Mouse (Mus musculus) kidney, embryonic 14.5 days (tissue): ENCODE measurements around the gene Miga1. TPM values are rescaled to one million over a fixed set of nuclear protein-coding genes. Genes with fewer than 3 reads are reported as not detected.
A peak's percentile ranks its signal among the peaks of the same experiment; 100 is the strongest.

Experiments used
- ATAC-seq: fragments of 200-750 bp; cut with Nextera tagmentation; 2 replicates; pipeline ENCODE4 v1.8.0; 2017; ENCODE audit warnings: moderate number of reproducible peaks, mild to moderate bottlenecking, moderate TSS enrichment, moderate library complexity; ENCODE audit not compliant: low FRiP score, low TSS enrichment
- H3K27ac ChIP-seq: fragments of 300-500 bp; sonication (generic); 2 replicates; pipeline ENCODE4 v1.5.1; 2014; ENCODE audit warnings: low read depth, mild to moderate bottlenecking, low read length, moderate library complexity, mixed read lengths
- H3K27me3 ChIP-seq: fragments of 300-500 bp; sonication (generic); 2 replicates; pipeline ENCODE4 v1.6.1; 2014; ENCODE audit warnings: mild to moderate bottlenecking, low read length; ENCODE audit not compliant: control insufficient read depth, insufficient read depth
- H3K36me3 ChIP-seq: fragments of 300-500 bp; sonication (generic); 2 replicates; pipeline ENCODE4 v1.6.1; 2014; ENCODE audit warnings: low read length, mixed read lengths; ENCODE audit not compliant: control insufficient read depth, insufficient read depth
- H3K4me1 ChIP-seq: fragments of 300-500 bp; sonication (generic); 2 replicates; pipeline ENCODE4 v1.6.1; 2014; ENCODE audit warnings: low read length, mixed read lengths; ENCODE audit not compliant: control insufficient read depth, insufficient read depth
- H3K4me2 ChIP-seq: fragments of 300-500 bp; sonication (generic); replicated peaks from 2 replicates; pipeline ENCODE4 v1.6.1; 2014; ENCODE audit warnings: low read depth, mild to moderate bottlenecking, low read length
- H3K4me3 ChIP-seq: fragments of 300-500 bp; sonication (generic); 2 replicates; pipeline ENCODE4 v1.5.1; 2014; ENCODE audit warnings: mild to moderate bottlenecking, low read length
- H3K9ac ChIP-seq: fragments of 300-500 bp; sonication (generic); 2 replicates; pipeline ENCODE4 v1.6.1; 2014; ENCODE audit warnings: low read depth, mild to moderate bottlenecking, low read length, moderate library complexity
- H3K9me3 ChIP-seq: fragments of 300-500 bp; sonication (generic); 2 replicates; pipeline ENCODE4 v1.6.1; 2016; ENCODE audit warnings: low read length; ENCODE audit not compliant: control insufficient read depth
- WGBS: fragments of 180-500 bp; shearing (Covaris S2); extraction: QIAGEN DNeasy Blood & Tissue Kit; methylation state at CpG from one replicate; pipeline ENCODE4 v1.1.7; 2014; 5-methylcytosine and 5-hydroxymethylcytosine counted together
- polyA plus RNA-seq: library from polyadenylated mRNA; unstranded; fragments of >200 nt; fragmentation: Nextera tagmentation; extraction: Ambion mirVana; gene quantifications from 2 replicates; pipeline ENCODE4 v1.2.1, GENCODE M21; 2014

Miga1 gene
- polyA plus RNA-seq, 1 experiment from 2014 or later, result 23.7 TPM

DNA sequence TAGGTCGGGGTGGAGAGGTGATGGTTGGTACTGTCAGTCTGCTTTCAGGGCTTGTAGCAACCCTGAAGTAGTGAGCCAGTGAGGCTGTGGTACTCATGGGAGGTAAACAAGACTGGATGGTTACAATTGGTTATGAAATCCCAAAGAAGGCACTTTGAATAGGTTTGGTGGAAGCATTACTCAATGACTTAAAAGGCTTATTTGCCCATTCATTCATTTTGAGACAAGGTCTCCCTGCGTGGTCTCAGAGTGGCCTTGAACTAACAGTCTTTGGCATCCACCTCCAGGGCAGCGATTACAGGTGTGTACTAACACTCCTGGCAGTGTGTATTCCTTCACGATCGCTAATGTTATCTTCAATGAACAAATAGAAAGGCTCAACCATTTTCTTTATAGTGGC lies 10.8 kb upstream of the Miga1 start:
- Histone ChIP-seq H3K27ac (no peak overlapping the region), H3K4me2 (no peak overlapping the region), H3K4me1 (peaks cover 14% of the 10 kb centered on the region), H3K9me3 (no peaks in the 10 kb centered on the region), H3K36me3 (no peaks in the 10 kb centered on the region), H3K9ac (no peak overlapping the region), H3K27me3 (no peaks in the 10 kb centered on the region), H3K4me3 (no peak overlapping the region)
- 80% methylated on average over 5 of the region's 5 CpGs for WGBS
- no peak for ATAC-seq

DNA sequence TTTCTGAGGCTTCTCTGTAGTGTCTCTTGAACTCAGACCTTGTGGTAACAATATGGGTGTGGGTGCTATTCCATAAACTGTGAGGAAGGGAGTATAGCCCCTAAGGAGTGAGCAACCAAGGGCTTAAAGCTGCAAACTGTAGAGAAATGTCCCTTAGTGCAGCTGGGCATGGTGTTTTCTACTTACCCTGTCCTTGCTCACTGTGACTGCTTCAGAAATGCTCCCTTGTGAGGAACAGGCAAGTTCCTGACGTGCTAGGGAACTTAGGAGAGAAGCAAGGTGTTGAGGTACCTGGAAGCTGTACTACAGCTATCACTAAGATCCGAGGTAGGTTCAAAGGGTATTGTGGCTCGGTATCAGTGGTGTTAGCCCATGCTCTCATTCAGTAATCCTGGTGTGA lies 10.2 kb upstream of the Miga1 start:
- Histone ChIP-seq H3K4me1 (peaks cover 14% of the 10 kb centered on the region), H3K4me3 (no peak overlapping the region), H3K36me3 (no peaks in the 10 kb centered on the region), H3K27ac (no peak overlapping the region), H3K9me3 (no peaks in the 10 kb centered on the region), H3K27me3 (no peaks in the 10 kb centered on the region), H3K4me2 (no peak overlapping the region), H3K9ac (no peak overlapping the region)
- 75% methylated on average over 3 of the region's 3 CpGs for WGBS
- no peak for ATAC-seq

DNA sequence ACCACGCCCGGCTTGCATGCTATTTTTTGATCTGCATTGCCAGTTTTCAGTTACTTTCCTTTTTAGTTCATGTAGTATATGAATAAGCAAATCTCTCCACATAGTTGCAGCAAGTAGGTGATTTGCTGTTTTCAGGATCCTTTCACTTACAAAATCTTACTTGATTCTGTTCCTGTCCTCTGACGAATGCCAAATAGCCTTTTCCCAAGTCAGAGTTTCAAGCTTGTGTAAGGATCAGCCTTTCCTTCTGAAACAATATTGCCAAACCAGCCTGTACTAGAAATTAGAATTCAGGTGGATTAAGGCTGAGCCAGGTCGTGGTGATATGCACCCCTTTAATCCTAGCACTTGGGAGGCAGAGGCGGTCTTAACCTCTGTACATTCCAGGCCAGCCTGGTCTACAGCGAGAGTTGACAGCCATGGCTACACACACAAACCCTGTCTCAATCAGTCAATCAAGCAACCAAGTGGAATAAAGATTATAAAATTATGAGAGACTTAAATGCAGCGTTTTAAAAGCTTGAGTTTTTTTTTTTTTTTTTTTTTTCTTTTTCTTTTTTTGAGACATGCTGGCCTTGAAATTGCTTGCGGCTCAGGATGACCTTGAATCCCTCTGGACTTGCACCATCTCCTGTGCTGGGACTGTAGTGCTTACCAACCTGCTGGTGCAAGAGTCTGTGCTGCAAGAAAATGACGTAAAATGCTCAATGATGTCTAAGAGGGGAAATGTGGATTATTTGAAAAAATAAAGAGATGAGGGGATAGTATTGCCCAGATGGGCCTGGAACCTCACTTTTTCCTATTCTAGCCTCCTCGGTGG lies 8.0 kb upstream of the Miga1 start:
- Histone ChIP-seq H3K4me3 (no peak overlapping the region), H3K4me2 (no peak overlapping the region), H3K27me3 (no peaks in the 10 kb centered on the region), H3K9ac (no peak overlapping the region), H3K4me1 (peaks cover 14% of the 10 kb centered on the region), H3K36me3 (no peaks in the 10 kb centered on the region), H3K27ac (no peak overlapping the region), H3K9me3 (no peaks in the 10 kb centered on the region)
- 88% methylated on average over 10 of the region's 10 CpGs for WGBS
- no peak for ATAC-seq

DNA sequence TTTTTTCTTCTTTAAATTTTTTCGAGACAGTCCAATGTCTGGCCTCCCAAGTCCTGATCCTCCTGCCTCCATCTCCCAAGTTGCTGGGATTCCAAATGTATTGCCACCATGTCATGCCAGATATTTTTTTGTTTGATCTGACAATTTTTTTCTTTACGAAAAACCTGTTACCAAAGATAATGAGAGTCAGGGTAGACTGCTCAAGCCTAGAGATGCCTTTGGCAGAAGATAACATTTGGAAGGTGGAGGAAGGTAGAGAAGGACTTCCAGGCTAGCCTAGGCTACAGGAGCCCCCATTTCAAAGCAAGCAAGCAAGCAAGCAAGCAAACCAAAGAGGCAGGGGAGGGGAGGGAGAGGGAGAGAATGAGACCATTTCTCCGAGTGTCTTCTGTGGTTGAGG lies 7.0 kb upstream of the Miga1 start:
- Histone ChIP-seq H3K4me1 (peaks cover 14% of the 10 kb centered on the region), H3K4me2 (peak overlapping the region; percentile 55), H3K4me3 (peak overlapping the region; percentile 70), H3K9me3 (no peaks in the 10 kb centered on the region), H3K9ac (peak overlapping the region; percentile 82), H3K27ac (no peak overlapping the region), H3K27me3 (no peaks in the 10 kb centered on the region), H3K36me3 (no peaks in the 10 kb centered on the region)
- WGBS, result 43% methylated on average over 3 of the region's 3 CpGs
- ATAC-seq, result no peak

DNA sequence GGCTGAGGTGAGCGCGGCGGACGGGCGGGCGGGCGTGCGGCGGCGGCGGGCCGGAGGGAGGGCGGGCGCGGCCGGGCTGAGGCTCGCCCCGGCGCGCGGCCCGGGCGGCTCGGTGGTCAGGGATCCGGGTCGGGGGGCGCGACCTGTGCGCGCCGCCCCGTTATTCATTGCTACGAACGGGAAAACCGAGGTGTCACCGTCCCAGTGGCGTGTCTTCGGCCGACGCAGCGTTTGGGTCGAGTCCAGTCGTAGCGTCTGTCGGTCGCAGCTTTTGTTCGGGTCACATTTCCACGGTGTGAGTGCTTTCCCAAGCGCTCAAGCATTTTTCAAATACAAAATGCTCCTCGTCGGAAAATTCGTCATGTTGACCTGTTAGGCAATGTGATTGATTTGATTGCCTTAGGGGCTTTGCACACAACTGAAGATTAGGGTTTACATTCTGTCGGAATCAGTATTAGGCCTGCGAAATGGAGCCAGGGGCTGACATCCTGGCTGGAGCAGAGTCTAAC lies 6.5 kb upstream of the Miga1 start:
- peak; percentile 44; the same call in 1 of the 2 replicates for ATAC-seq
- Histone ChIP-seq H3K27me3 (no peaks in the 10 kb centered on the region), H3K27ac (no peak overlapping the region), H3K9ac (peak overlapping the region; percentile 82), H3K9me3 (no peaks in the 10 kb centered on the region), H3K36me3 (no peaks in the 10 kb centered on the region), H3K4me1 (peaks cover 14% of the 10 kb centered on the region), H3K4me2 (peak overlapping the region; percentile 55), H3K4me3 (peak overlapping the region; percentile 70)
- WGBS, result 1% methylated on average over 51 of the region's 54 CpGs

DNA sequence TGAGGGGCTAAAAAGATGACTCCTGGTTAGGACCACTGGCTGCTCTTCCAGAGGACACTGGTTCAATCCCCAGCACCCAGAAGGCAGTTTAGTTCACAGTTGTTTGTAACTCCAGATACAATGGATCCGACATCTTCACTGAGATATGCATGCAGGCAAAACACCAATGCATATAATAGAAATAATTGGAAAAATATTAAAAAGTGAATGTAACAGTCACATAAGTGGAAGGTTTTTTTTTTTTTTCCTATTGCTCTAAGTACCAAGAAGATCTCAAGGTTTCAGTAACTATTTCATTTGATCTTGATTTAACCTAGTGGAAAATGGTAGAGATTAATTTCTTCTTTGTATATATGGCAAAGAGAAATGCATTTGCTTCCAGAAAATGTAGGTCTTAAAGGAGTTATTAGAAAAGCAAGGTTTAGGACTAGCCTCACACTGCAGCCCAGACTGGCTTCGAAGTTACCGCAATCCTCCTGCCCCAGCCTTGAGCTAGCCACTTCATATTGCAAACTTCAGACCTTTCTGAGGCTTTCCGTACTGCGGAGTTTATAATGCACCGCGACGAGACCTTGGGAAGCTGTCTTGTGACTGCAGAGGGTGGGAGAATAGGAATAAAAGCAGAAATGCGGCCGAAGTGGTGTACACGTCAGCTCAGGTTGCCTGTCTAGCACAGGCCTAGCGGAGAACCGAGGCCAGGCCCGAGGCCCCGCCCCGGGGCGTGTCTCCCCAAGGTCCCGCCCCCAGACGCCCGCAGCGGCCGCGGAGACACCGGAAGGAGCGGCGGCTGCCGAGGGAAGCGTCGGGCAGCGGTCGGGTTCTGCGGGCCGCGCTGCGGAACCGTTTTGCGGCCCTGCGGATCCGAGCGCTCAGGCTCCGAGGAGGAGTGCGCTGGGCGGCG lies 5.8 kb upstream of the Miga1 start, which contains the start of gene Usp33:
TSS of gene Usp33 (plus strand) at position 747 of the 901 bp plus-strand sequence.
- ATAC-seq, result peak; percentile 97
- H3K27me3 ChIP-seq, result no peaks in the 10 kb centered on the region
- no peaks in the 10 kb centered on the region for H3K36me3 ChIP-seq
- H3K9me3 ChIP-seq, result no peaks in the 10 kb centered on the region
- H3K4me3 ChIP-seq, result peak within 1 kb of the TSS; percentile 70
- no peak within 1 kb of the TSS for H3K27ac ChIP-seq
- peak within 1 kb of the TSS; percentile 55 for H3K4me2 ChIP-seq
- peaks cover 11% of the 10 kb centered on the region; the same call in 1 of the 2 replicates for H3K4me1 ChIP-seq
- peak within 1 kb of the TSS; percentile 82 for H3K9ac ChIP-seq
- 8% methylated on average over 35 of the region's 44 CpGs for WGBS

DNA sequence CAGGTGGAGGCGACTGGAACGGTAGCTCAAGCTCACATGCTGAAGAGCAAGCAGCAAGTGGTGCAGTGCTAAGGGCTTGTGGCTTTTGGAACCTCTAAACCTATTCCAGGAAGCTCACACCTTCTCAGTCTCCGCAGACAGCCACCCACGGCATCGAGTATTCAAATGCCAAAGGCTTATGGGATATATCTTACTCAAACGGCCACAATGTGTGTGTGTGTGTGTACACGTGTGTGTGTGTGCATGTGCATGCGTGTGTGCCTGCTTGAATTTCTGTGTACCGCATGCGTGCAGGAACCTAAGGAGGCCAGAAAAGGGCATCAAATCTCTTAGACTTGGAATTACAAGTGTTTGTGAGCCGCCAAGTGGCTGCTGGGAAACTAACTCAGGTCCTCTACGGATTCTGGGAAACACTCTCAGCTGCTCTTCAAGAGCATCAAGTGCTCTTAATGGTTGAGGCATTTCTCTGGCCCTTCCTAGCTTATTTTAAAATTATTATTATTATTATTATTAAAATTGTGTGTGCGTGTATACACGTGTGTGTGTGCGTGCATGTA lies 2.8 kb upstream of the Miga1 start:
- no peak for ATAC-seq
- WGBS, result 89% methylated on average over 15 of the region's 15 CpGs
- no peak overlapping the region for H3K27ac ChIP-seq

DNA sequence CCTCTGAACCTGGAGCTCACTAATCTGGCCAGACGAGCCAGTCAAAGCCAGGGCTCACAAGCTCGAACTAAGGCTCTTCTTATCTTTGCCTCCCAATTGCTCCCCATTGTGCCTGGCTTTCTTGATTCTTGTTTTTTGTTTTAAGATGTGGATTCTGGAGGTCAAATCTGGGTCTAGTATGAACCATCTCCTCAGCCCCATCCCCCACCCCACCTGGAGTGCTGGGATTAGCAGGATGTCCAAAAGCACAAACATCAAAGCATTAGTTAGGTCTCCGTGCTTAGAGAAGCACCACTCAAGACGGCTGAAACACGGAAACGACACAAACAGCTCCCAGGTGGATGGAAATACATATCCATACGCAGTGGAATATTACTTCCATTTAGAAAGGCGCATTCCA lies 4.1 kb downstream of the Miga1 start:
- Histone ChIP-seq H3K27ac (no peak overlapping the region), H3K4me1 (no peaks in the 10 kb centered on the region), H3K4me2 (no peak overlapping the region), H3K9ac (no peak overlapping the region), H3K27me3 (no peaks in the 10 kb centered on the region), H3K9me3 (no peaks in the 10 kb centered on the region), H3K36me3 (peaks cover 29% of the 10 kb centered on the region), H3K4me3 (no peak overlapping the region)
- no peak for ATAC-seq
- 84% methylated on average over 8 of the region's 8 CpGs for WGBS

More for the DNA sequence above, 2.8 kb upstream of the Miga1 start:
- Histone ChIP-seq H3K36me3 (no peaks in the 10 kb centered on the region), H3K9me3 (no peaks in the 10 kb centered on the region), H3K4me2 (no peak overlapping the region), H3K27me3 (no peaks in the 10 kb centered on the region), H3K4me1 (peaks cover 5% of the 10 kb centered on the region; the same call in 1 of the 2 replicates), H3K9ac (no peak overlapping the region), H3K4me3 (no peak overlapping the region)
